Mouse (Mus musculus) liver, adult 2 months (tissue): ENCODE data around the gene Mob3c. TPM values are rescaled to one million over a fixed set of nuclear protein-coding genes. Genes with fewer than 3 reads are reported as not detected.

Experiments
- DNase-seq: peaks from one replicate; pipeline ENCODE4 v3.0.0-alpha.2; 2011; ENCODE audit warnings: low read depth, low spot score; ENCODE audit errors: extremely low read depth
- H3K27ac ChIP-seq: fragments of 200-500 bp; replicated peaks from 2 replicates; pipeline ENCODE4 v1.5.1; 2012; ENCODE audit warnings: low read depth, mild to moderate bottlenecking, control low read depth, inconsistent platforms, low read length; ENCODE audit not compliant: insufficient read depth
- H3K27me3 ChIP-seq: fragments of 200-500 bp; 2 replicates; pipeline ENCODE4 v1.6.1; 2012; ENCODE audit warnings: mild to moderate bottlenecking, moderate library complexity, low read length, inconsistent platforms; ENCODE audit not compliant: control insufficient read depth, insufficient read depth
- H3K36me3 ChIP-seq: fragments of 200-500 bp; 2 replicates; pipeline ENCODE4 v1.6.1; 2012; ENCODE audit warnings: low read length, inconsistent platforms; ENCODE audit not compliant: control insufficient read depth, insufficient read depth
- H3K4me1 ChIP-seq: fragments of 200-500 bp; 2 replicates; pipeline ENCODE4 v1.6.1; 2011; ENCODE audit warnings: low read length; ENCODE audit not compliant: control insufficient read depth, insufficient read depth
- H3K4me3 ChIP-seq: fragments of 200-500 bp; 2 replicates; pipeline ENCODE4 v1.5.1; 2011; ENCODE audit warnings: low read depth, mild to moderate bottlenecking, control low read depth, low read length, moderate library complexity; ENCODE audit not compliant: insufficient read depth
- H3K79me2 ChIP-seq: fragments of 200-500 bp; 2 replicates; pipeline ENCODE4 v1.6.1; 2012; ENCODE audit warnings: inconsistent platforms, mild to moderate bottlenecking, low read length, moderate library complexity; ENCODE audit not compliant: control insufficient read depth, insufficient read depth
- H3K9ac ChIP-seq: fragments of 200-500 bp; 2 replicates; pipeline ENCODE4 v1.6.1; 2012; ENCODE audit warnings: low read depth, mild to moderate bottlenecking, control low read depth, inconsistent platforms, low read length
- CTCF ChIP-seq: fragments of 200-500 bp; IDR thresholded peaks from 2 replicates; pipeline ENCODE4 v1.5.1; 2011; ENCODE audit warnings: low read depth, low read length, control low read depth
- POLR2A ChIP-seq: fragments of 200-500 bp; IDR thresholded peaks from 2 replicates; pipeline ENCODE4 v1.6.1; 2011; ENCODE audit warnings: low read length, control low read depth; ENCODE audit not compliant: insufficient read depth; ENCODE audit errors: extremely low read depth
- WGBS: fragments of 180-500 bp; shearing (Covaris S2); methylation state at CpG from one replicate; pipeline ENCODE4 v1.1.7; 2018; 5-methylcytosine and 5-hydroxymethylcytosine counted together
- polyA plus RNA-seq: library from polyadenylated mRNA; depleted of rRNA; stranded (reverse); fragments of >200 nt; gene quantifications from 2 replicates; pipeline ENCODE4 v1.2.3, GENCODE M21; 2012
- total RNA-seq: library from RNA; depleted of rRNA; stranded (reverse); fragments of >200 nt; gene quantifications from 2 replicates; pipeline ENCODE4 v1.2.3, GENCODE M21; 2014

The Mob3c gene
- total and polyA plus RNA-seq, 2 experiments, result 8.4 to 24.4 TPM

DNA sequence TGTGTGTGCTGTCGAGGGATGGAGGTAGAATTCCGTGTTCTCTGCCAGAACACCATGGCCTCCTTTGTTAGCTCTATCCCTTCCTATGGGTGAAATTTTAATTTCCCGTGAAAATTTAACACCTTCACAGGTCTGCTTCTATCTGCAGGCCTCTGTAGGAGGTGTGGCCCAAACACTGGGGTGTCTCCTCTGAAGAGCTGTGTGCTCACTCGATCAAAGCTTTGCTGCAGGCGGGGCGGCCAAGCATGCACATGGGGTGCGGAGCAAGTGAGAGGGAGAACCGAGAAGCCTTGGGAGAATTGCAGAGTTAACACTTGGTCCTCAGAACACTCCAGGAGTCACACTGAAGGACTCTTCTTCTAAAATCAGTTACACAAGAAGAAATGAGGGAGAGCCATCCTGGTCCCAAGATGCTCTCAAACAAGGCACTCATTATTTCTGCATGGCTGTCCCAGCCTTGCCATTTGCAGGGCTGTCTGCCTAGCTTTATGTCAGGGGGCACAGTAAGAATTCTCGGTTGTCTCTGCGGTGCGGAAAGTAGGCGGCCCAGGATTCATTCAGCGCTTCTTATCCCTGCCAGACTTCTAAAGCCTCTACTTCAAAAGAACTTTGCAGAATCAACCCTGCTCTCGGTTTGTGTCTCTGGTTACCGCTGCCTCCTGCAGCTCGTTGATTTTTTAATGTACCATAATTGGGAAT is 41.8 kb downstream of the Mob3c start:
- H3K9ac ChIP-seq, result no peak overlapping the region
- no peak overlapping the region for H3K27ac ChIP-seq
- H3K4me1 ChIP-seq, result no peaks in the 10 kb centered on the region
- no peak for DNase-seq
- TF ChIP-seq CTCF (no peak), POLR2A (no peak)
- H3K27me3 ChIP-seq, result no peaks in the 10 kb centered on the region
- WGBS, result 85% methylated on average over 16 of the region's 16 CpGs
- H3K4me3 ChIP-seq, result no peak overlapping the region
- H3K79me2 ChIP-seq, result no peaks in the 10 kb centered on the region
- H3K36me3 ChIP-seq, result peaks cover 39% of the 10 kb centered on the region

DNA sequence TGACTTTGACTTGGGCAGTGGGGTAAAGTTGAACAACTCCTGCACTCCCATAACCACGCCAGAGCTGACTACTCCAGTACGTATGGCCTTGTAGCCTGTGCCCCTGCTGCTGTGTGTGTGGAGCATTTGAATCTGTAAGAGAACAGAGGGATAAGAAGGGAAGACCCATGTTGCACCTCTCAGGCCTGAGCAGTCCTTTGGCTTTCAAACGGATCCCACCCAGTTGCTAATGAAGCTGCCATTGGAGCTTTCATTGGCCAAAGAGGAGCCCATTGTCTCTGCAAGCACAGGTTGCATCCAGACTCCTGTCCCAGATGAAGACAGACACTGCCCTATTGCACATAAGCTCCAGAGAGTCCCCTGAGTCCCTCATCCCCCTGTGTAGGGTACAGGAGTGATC is 45.3 kb downstream of the Mob3c start:
- no peak for TF ChIP-seq POLR2A
- no peak for TF ChIP-seq CTCF
- H3K4me1 ChIP-seq, result no peaks in the 10 kb centered on the region
- H3K27me3 ChIP-seq, result no peaks in the 10 kb centered on the region
- H3K27ac ChIP-seq, result no peak overlapping the region
- no peak overlapping the region for H3K9ac ChIP-seq
- no peaks in the 10 kb centered on the region for H3K79me2 ChIP-seq
- 93% methylated on average over 3 of the region's 3 CpGs for WGBS
- DNase-seq, result no peak
- no peak overlapping the region for H3K4me3 ChIP-seq
- H3K36me3 ChIP-seq, result peaks cover 34% of the 10 kb centered on the region

DNA sequence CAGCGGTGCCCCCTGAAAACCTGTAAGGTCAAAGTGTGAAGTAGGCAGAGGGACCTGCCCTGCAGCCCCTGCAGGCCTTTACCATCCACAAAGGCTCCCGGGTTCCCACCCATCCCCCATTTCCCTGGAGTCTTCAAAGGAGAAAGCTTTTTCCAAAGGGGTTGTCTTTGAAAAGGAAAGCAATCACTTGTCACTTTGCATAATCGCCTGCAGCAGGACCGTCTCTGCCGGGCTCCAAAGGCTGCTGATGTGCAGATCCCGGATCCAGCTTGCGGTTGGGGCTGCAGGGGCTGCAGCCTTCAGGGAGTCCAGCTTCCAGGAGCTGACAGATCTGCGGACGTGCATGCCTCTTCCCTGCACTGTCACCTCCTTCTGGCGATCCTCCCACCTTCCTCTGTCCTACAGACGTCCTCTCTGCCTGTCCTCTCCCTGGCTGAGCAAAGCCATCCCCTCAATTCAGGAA is 50.4 kb downstream of the Mob3c start:
- no peaks in the 10 kb centered on the region for H3K79me2 ChIP-seq
- no peak overlapping the region for H3K27ac ChIP-seq
- peaks cover 17% of the 10 kb centered on the region; the same call in 1 of the 2 replicates for H3K36me3 ChIP-seq
- WGBS, result 56% methylated on average over 11 of the region's 11 CpGs
- DNase-seq, result no peak
- TF ChIP-seq POLR2A, result no peak
- TF ChIP-seq CTCF, result no peak
- H3K4me3 ChIP-seq, result no peak overlapping the region
- no peaks in the 10 kb centered on the region for H3K4me1 ChIP-seq
- no peaks in the 10 kb centered on the region for H3K27me3 ChIP-seq
- no peak overlapping the region for H3K9ac ChIP-seq

DNA sequence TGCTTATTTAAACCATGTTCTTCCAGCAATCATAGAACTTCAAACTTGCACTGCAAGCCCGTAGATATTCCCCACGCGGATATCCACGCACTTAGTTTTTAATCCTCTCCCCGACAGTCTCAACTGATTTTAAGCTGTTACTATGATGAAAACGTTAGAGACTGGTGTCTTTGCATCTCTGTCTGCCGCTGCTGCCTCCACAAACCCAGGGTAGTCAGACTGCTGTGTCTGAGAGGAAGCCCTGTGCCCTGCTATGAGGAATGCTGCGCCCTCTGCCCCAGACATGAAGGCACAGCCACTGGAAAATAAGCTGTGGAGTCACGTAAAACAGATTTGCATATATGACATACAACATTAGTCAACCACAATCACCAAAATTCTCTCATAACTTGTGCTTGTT is 50.9 kb downstream of the Mob3c start:
- TF ChIP-seq CTCF (no peak), POLR2A (no peak)
- H3K36me3 ChIP-seq, result peaks cover 12% of the 10 kb centered on the region; the same call in 1 of the 2 replicates
- H3K27ac ChIP-seq, result no peak overlapping the region
- no peaks in the 10 kb centered on the region for H3K27me3 ChIP-seq
- H3K4me1 ChIP-seq, result no peaks in the 10 kb centered on the region
- WGBS, result 72% methylated on average over 9 of the region's 9 CpGs
- H3K9ac ChIP-seq, result no peak overlapping the region
- H3K79me2 ChIP-seq, result no peaks in the 10 kb centered on the region
- no peak overlapping the region for H3K4me3 ChIP-seq
- no peak for DNase-seq

DNA sequence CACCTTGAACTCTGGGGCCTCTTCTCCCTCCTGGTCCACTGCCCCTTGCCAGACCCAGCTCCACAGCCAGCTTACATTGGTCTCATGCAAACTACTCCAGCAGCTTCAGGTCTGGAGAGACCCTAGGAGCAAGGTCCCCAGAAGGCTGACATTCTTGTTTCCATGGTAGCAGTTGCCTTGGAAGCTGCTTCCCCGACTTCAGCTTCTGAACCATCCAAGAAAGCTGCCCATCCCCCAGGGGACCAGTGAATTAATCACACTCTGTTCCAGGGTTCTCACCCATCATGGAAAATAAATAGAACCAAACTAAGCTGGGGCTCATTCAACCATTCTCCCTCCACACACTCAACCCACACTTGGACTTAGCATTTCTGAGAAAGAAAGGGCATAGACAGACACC is 53.3 kb downstream of the Mob3c start:
- DNase-seq, result no peak
- H3K9ac ChIP-seq, result no peak overlapping the region
- 30% methylated on average over 1 of the region's 1 CpGs for WGBS
- H3K4me3 ChIP-seq, result no peak overlapping the region
- no peaks in the 10 kb centered on the region for H3K27me3 ChIP-seq
- TF ChIP-seq POLR2A (no peak), CTCF (no peak)
- H3K27ac ChIP-seq, result no peak overlapping the region
- H3K36me3 ChIP-seq, result peaks cover 2% of the 10 kb centered on the region; the same call in 1 of the 2 replicates
- H3K4me1 ChIP-seq, result no peaks in the 10 kb centered on the region
- no peaks in the 10 kb centered on the region for H3K79me2 ChIP-seq

DNA sequence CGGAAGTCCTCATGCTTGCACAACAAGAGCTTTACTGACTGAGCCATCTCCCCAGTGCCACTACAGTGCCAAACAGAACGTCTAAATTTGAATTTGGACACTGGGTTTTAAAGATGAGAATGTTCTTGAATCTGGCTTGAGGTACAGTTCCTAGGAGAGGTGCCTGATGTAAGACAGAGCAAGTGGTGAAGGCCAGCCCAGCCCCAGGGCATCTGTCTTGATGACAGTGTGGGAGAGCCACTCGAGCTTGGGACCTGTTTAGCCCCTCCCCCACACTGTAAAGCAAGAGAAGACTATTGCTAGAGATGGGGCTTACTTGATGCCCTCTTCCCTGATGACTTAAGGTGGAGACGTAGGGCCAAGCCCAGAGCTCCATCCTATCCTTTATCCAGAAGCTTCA is 54.3 kb downstream of the Mob3c start:
- Histone ChIP-seq H3K27me3 (no peaks in the 10 kb centered on the region), H3K9ac (no peak overlapping the region), H3K4me3 (no peak overlapping the region), H3K36me3 (no peaks in the 10 kb centered on the region), H3K79me2 (no peaks in the 10 kb centered on the region), H3K4me1 (no peaks in the 10 kb centered on the region), H3K27ac (no peak overlapping the region)
- no peak for DNase-seq
- 39% methylated on average over 4 of the region's 4 CpGs for WGBS
- no peak for TF ChIP-seq POLR2A
- no peak for TF ChIP-seq CTCF
